Mouse (Mus musculus): ENCODE measurements around the gene Rab32. TPM values are rescaled to one million over a fixed set of nuclear protein-coding genes. Genes with fewer than 3 reads are reported as not detected.
"Not testable (repeated sequence)": the region's sequence is repeated elsewhere in the genome, so short reads cannot be mapped to it uniquely, and the experiment has no call there.

Gene Rab32
- 25.0 and 30.4 TPM in 2 replicates for polyA plus RNA-seq (2016; fragmentation: Nextera tagmentation; extraction: Ambion mirVana)

DNA sequence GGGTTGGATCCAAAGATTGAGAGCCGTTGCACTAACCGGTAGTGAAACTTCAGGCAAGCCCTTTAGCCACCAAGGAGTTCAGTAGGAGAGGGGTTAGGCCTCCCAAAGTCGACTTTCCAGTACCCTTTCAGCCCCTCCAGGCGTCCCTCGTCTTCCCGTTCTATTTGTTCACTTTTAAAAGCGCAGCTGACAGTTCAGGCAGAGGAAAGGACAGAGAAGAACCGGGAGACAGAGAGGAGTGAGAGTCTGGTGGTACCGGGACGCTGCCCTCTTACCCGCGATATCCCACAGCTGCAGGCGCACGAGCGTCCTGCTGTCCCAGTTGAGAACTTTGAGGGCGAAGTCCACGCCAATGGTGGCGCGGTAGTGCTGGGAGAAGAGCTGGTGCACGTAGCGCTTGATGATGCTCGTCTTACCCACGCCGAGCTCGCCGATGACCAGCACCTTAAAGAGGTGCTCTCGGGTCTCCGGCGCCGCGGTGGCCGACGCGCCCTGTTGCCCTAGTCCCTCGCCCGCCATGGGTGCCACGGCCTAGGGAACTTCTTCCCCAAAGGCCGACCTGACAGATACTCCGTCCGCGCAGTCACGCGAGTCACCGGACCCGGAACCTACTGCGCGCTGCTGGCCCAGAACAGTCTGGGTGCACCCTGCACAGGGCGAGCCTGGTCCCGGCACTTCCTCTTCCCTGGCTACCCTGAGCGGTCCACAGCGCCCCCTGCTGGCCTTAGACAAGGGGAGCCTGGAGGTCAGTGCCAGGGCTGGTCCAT is at the start of gene Rab32:
Gene Rab32 (minus strand): TSS at position 696 of the 767 bp plus-strand sequence.
- under 1% methylated on average over 51 of the region's 51 CpGs for WGBS
- Histone ChIP-seq H3K9ac (replicated peaks) (peak within 1 kb of the TSS; percentile 66), H3K9me3 (no peaks in the 10 kb centered on the region), H3K27ac (peak within 1 kb of the TSS; percentile 85), H3K4me2 (peak within 1 kb of the TSS; percentile 80), H3K4me3 (replicated peaks) (peak within 1 kb of the TSS; percentile 66), H3K4me1 (replicated peaks) (peaks cover 7% of the 10 kb centered on the region), H3K36me3 (no peaks in the 10 kb centered on the region), H3K27me3 (no peaks in the 10 kb centered on the region)
- ATAC-seq (ENCODE audit: insufficient number of reproducible peaks, insufficient read depth, low FRiP score, low TSS enrichment, low read depth), result peak; percentile 96

DNA sequence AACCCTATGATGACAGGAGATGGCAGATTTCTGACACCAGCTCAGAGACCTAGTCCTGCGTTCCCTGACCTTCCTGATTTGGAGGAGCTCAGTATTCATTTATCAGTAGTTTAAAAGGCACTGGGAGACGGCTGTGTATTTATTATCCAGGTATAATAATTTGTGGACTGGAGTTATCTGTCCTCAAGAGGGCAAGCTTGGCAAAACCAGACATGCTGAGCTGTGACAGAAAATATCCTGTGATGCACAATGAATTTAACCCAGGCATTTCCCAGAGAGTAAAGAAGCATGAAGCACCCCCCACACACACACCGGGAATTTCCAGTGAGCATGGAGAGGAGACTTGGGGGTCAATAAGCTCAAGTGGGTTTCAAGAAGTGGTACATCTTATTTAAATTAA is 42.7 kb upstream of the Rab32 start:
- H3K27ac ChIP-seq, result no peak overlapping the region
- H3K9me3 ChIP-seq, result no peaks in the 10 kb centered on the region
- H3K4me2 ChIP-seq, result no peak overlapping the region
- H3K27me3 ChIP-seq, result no peaks in the 10 kb centered on the region
- no peak overlapping the region for H3K9ac ChIP-seq (replicated peaks)
- no peak for ATAC-seq (ENCODE audit: insufficient number of reproducible peaks, insufficient read depth, low FRiP score, low TSS enrichment, low read depth)
- WGBS, result 76% methylated on average over 3 of the region's 3 CpGs
- no peaks in the 10 kb centered on the region for H3K4me1 ChIP-seq (replicated peaks)
- no peaks in the 10 kb centered on the region for H3K36me3 ChIP-seq
- no peak overlapping the region for H3K4me3 ChIP-seq (replicated peaks)

DNA sequence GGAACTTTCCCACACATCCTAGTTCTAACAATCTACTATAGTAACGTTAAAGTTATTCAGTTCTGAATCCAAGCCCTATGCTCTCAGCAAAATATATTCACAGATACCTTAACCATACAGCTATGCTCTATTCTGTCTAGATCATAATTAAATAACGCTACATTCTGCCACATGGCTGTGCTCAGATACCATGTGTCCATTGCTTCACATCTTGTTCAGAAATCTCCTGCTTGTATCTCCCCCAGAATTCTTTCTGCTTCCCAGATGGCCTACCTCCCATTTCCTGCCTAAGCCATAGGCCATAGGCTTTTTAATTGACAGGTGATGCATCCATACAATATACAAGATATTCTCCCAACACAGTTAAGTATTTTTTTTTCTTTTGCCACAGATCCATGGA is 39.4 kb upstream of the Rab32 start:
- ATAC-seq (ENCODE audit: insufficient number of reproducible peaks, insufficient read depth, low FRiP score, low TSS enrichment, low read depth); H3K9ac ChIP-seq (replicated peaks); H3K27ac ChIP-seq; H3K4me3 ChIP-seq (replicated peaks); H3K27me3 ChIP-seq; H3K9me3 ChIP-seq; H3K36me3 ChIP-seq; H3K4me1 ChIP-seq (replicated peaks); H3K4me2 ChIP-seq: not testable (repeated sequence)
- WGBS, result 81% methylated on average over 2 of the region's 2 CpGs

DNA sequence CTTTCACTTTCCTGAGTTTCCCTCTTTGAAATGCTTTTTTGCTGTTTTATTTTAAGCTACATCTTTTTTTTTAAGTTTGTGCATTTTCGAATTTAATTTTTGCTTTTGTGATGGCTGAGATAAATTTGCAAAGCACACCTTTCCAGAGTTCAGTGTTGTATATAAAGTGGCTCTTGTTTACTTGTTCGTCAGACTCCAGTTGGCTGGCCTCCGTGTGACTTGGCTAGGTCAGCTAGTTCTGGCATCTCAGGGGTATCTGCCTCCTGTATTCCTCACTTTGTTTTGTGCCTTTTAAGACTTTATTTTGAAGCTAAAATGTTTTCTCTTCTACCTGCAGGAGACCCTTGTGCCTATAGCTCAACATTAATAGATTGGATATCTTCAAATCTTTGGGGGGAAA is 22.7 kb upstream of the Rab32 start:
- no peak for ATAC-seq (ENCODE audit: insufficient number of reproducible peaks, insufficient read depth, low FRiP score, low TSS enrichment, low read depth)
- H3K36me3 ChIP-seq, result no peaks in the 10 kb centered on the region
- no peak overlapping the region for H3K9ac ChIP-seq (replicated peaks)
- H3K4me3 ChIP-seq (replicated peaks), result no peak overlapping the region
- no peak overlapping the region for H3K4me2 ChIP-seq
- H3K9me3 ChIP-seq, result no peaks in the 10 kb centered on the region; the same call in 1 of the 2 replicates
- H3K27me3 ChIP-seq, result no peaks in the 10 kb centered on the region
- WGBS, result 82% methylated on average over 3 of the region's 3 CpGs
- H3K27ac ChIP-seq, result no peak overlapping the region
- H3K4me1 ChIP-seq (replicated peaks), result no peaks in the 10 kb centered on the region

DNA sequence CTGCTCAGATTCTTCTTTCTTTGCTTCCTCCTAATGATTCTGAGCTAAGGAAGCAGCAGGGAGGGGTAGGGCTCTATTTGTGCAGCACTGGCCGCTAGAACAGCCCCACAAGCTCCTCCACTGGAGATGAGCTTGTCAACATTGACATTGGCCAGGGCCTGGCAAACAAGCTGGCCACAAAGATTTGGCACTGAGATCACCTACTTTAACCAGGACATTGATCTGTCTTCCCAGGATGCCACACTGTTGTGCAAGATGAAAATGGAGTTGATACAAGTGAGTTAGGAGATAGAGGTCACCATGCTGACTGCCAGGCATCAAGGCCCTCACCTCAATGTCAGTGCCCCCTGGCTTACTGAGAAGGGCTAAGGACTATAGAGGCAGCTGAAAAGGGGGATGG is 21.8 kb upstream of the Rab32 start:
- no peaks in the 10 kb centered on the region; the same call in 1 of the 2 replicates for H3K9me3 ChIP-seq
- no peak overlapping the region for H3K4me3 ChIP-seq (replicated peaks)
- H3K9ac ChIP-seq (replicated peaks), result no peak overlapping the region
- no peaks in the 10 kb centered on the region for H3K27me3 ChIP-seq
- H3K4me2 ChIP-seq, result no peak overlapping the region
- 73% methylated on average over 1 of the region's 1 CpGs for WGBS
- no peaks in the 10 kb centered on the region for H3K4me1 ChIP-seq (replicated peaks)
- no peak overlapping the region for H3K27ac ChIP-seq
- no peaks in the 10 kb centered on the region for H3K36me3 ChIP-seq
- ATAC-seq (ENCODE audit: insufficient number of reproducible peaks, insufficient read depth, low FRiP score, low TSS enrichment, low read depth), result no peak

DNA sequence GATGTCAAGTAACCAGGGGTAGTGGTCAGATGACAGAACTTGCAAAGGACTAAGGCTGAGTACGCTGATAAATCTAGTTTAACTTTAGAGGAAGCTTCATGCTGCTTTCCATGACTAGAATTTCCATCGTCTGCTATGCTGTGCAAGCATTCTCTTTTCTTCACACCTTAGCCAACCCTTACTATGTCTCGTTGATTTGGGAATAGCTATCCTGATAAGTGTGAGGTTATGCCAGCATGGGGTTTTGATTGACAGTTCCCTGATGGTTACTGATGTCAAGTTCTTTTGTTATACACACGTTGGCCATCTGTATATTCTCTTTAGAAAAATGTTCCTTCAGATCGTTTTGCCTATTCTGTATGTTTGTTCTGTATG is 259 bp upstream of the Rab32 start:
- Histone ChIP-seq H3K4me2 (peak overlapping the region; percentile 80), H3K36me3 (no peaks in the 10 kb centered on the region), H3K27ac (no peak overlapping the region), H3K9me3 (no peaks in the 10 kb centered on the region), H3K27me3 (no peaks in the 10 kb centered on the region), H3K4me1 (replicated peaks) (peaks cover 7% of the 10 kb centered on the region), H3K4me3 (replicated peaks) (peak overlapping the region; percentile 66), H3K9ac (replicated peaks) (no peak overlapping the region)
- ATAC-seq (ENCODE audit: insufficient number of reproducible peaks, insufficient read depth, low FRiP score, low TSS enrichment, low read depth), result no peak
- WGBS, result 44% methylated on average over 5 of the region's 5 CpGs

DNA sequence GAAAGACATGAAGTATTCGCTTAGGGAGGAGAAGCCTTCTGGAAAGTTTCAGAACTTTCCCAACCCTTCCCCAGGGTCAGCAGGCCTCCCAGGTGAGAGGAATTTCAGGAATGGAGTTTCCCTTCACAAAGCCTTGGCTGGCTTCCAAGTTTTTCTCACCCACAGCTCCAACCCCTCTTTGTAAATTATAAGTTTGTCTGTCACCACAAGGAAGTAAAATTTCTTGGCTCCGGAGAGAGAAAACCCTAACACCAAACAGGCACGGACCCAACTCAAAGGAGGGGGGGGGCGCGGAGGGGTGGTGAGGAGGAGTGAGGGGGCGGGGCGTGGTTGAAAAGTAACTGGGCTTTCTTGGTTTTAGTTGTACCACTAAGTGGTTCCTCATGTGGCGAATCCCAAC is 980 bp downstream of the Rab32 start:
- Histone ChIP-seq H3K36me3 (no peaks in the 10 kb centered on the region), H3K4me2 (peak overlapping the region; percentile 80), H3K27me3 (no peaks in the 10 kb centered on the region), H3K4me1 (replicated peaks) (peaks cover 7% of the 10 kb centered on the region), H3K4me3 (replicated peaks) (peak overlapping the region; percentile 66), H3K27ac (peak overlapping the region; percentile 85; the same call in 1 of the 2 replicates), H3K9ac (replicated peaks) (peak overlapping the region; percentile 66; the same call in 1 of the 2 replicates), H3K9me3 (no peaks in the 10 kb centered on the region)
- WGBS, result 4% methylated on average over 8 of the region's 8 CpGs
- ATAC-seq (ENCODE audit: insufficient number of reproducible peaks, insufficient read depth, low FRiP score, low TSS enrichment, low read depth), result peak; percentile 71; the same call in 1 of the 2 replicates

DNA sequence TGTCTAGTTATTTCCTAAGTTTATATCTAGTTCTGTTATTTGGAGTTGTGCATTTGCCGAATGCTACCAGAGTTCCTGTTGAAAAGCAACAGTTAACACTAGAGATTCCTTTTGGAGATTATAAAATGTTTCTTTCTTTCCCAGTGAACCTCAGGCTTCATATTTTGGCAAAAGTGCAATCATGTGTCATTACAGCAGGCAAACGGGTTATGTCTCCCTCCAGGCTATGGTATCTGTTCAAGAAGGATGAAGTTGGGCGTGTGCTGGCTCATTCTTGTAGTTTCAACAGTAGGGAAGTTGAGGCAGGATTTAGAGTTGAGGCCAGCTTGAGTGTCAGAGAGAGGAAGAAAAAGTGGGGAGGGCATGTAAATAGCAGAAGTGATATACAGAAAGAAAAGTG is 2.4 kb downstream of the Rab32 start:
- Histone ChIP-seq H3K4me1 (replicated peaks) (peaks cover 7% of the 10 kb centered on the region), H3K9ac (replicated peaks) (no peak overlapping the region), H3K36me3 (no peaks in the 10 kb centered on the region), H3K9me3 (no peaks in the 10 kb centered on the region), H3K27me3 (no peaks in the 10 kb centered on the region), H3K4me2 (no peak overlapping the region), H3K4me3 (replicated peaks) (no peak overlapping the region), H3K27ac (no peak overlapping the region)
- 80% methylated on average over 3 of the region's 3 CpGs for WGBS
- no peak for ATAC-seq (ENCODE audit: insufficient number of reproducible peaks, insufficient read depth, low FRiP score, low TSS enrichment, low read depth)

DNA sequence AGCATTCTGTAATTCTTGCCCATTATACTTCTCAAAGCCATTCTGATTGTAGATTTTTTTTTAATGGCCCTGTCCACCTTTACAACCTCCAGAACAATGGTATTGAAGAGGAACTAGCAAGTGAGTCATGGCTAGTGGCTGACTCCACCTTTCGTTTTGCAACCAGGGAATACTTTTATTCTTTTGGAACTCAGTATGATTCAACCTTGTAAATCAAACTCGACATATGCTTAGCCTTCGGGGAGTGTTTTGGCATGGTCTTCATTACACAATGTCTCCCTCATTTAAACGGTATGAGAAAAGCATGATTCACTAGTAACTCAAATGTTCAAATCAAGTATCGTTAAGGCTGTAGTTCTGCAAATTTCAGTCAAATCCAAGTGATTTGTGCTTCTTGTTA is 2.8 kb downstream of the Rab32 start:
- Histone ChIP-seq H3K9me3 (no peaks in the 10 kb centered on the region), H3K4me3 (replicated peaks) (no peak overlapping the region), H3K36me3 (no peaks in the 10 kb centered on the region), H3K27ac (no peak overlapping the region), H3K4me1 (replicated peaks) (peaks cover 7% of the 10 kb centered on the region), H3K27me3 (no peaks in the 10 kb centered on the region), H3K9ac (replicated peaks) (no peak overlapping the region), H3K4me2 (no peak overlapping the region)
- ATAC-seq (ENCODE audit: insufficient number of reproducible peaks, insufficient read depth, low FRiP score, low TSS enrichment, low read depth), result no peak
- WGBS, result 71% methylated on average over 5 of the region's 5 CpGs

DNA sequence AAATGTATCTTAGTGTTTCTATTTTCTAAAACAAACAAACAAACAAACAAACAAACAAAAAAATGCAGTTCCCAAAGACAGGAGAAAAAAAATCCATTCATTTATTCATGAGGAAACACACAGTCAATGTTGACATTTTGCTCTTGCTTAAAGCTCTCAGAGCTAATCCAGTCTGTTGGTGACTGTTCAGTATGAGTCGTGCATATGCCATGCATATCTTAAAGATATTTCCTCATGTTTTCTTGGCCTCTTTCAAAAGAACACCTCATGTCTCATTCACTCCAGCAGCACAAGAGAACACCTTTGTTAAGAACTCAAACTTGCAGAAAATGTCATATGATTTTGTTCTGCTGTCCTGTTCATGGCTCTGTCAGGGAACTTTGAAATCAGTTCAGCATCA is 7.9 kb downstream of the Rab32 start:
- Histone ChIP-seq H3K36me3 (peaks cover 8% of the 10 kb centered on the region; the same call in 1 of the 2 replicates), H3K9ac (replicated peaks) (no peak overlapping the region), H3K4me2 (no peak overlapping the region), H3K27me3 (no peaks in the 10 kb centered on the region), H3K27ac (no peak overlapping the region), H3K9me3 (no peaks in the 10 kb centered on the region), H3K4me3 (replicated peaks) (no peak overlapping the region), H3K4me1 (replicated peaks) (no peaks in the 10 kb centered on the region)
- WGBS, result 79% methylated on average over 1 of the region's 1 CpGs
- no peak for ATAC-seq (ENCODE audit: insufficient number of reproducible peaks, insufficient read depth, low FRiP score, low TSS enrichment, low read depth)

DNA sequence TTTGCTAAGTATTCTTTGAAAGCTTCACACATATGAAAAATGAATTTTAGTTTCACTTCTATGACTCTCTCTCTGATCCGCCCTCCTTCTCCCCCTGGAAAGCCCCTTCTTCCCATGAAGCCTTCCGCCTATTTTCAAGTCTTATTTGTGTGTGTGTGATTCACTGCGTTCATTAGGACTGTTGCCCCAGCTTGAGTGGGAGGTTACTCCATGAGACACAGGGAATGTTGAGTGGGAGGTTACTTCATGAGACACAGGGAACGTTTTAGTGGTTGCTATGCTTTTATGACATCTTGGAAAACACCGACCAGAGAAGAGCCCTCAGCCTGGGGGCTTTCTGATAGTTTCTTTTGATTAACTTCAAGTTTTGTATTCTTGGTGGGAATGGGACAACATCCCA is 11.4 kb downstream of the Rab32 start:
- WGBS, result 71% methylated on average over 5 of the region's 5 CpGs
- ATAC-seq (ENCODE audit: insufficient number of reproducible peaks, insufficient read depth, low FRiP score, low TSS enrichment, low read depth), result no peak
- H3K27ac ChIP-seq, result no peak overlapping the region

DNA sequence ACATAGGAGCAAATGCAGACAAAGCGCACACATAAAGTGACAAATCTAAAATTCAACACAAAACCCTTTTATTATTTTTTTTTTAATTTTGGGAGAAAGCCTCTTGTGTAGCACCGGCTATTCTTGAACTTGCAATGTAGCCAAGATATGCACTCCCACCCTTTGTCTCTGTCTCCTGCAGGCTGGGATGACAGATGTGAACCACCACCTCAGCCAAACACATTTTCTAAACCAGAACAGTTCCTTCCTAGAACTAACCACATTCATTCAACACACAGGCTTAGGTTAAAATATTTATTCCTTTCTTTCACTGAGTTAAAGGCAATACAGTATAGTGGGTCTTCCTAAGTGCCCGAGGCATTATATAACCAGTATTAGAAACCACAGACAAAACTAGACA is 13.1 kb downstream of the Rab32 start:
- Histone ChIP-seq H3K4me2 (no peak overlapping the region), H3K27me3 (no peaks in the 10 kb centered on the region), H3K4me3 (replicated peaks) (no peak overlapping the region), H3K27ac (no peak overlapping the region), H3K4me1 (replicated peaks) (no peaks in the 10 kb centered on the region), H3K36me3 (peaks cover 8% of the 10 kb centered on the region; the same call in 1 of the 2 replicates), H3K9me3 (no peaks in the 10 kb centered on the region), H3K9ac (replicated peaks) (no peak overlapping the region)
- 88% methylated on average over 3 of the region's 3 CpGs for WGBS
- no peak for ATAC-seq (ENCODE audit: insufficient number of reproducible peaks, insufficient read depth, low FRiP score, low TSS enrichment, low read depth)

More for the DNA sequence above, 11.4 kb downstream of the Rab32 start:
- Histone ChIP-seq H3K4me3 (replicated peaks) (no peak overlapping the region), H3K4me2 (no peak overlapping the region), H3K4me1 (replicated peaks) (no peaks in the 10 kb centered on the region), H3K9ac (replicated peaks) (no peak overlapping the region), H3K9me3 (no peaks in the 10 kb centered on the region), H3K36me3 (peaks cover 8% of the 10 kb centered on the region; the same call in 1 of the 2 replicates), H3K27me3 (no peaks in the 10 kb centered on the region)

Measured in limb, embryonic 12.5 days (tissue).